Mouse (Mus musculus) forebrain, embryonic 16.5 days (tissue): Measurements from ENCODE around the gene Traf3ip3. TPM values are rescaled to one million over a fixed set of nuclear protein-coding genes. Genes with fewer than 3 reads are reported as not detected.

ENCODE experiments used
- ATAC-seq: fragments of 200-750 bp; cut with Nextera tagmentation; 2 replicates; pipeline ENCODE4 v1.8.0; 2017; ENCODE audit warnings: mild to moderate bottlenecking, moderate library complexity
- H3K27ac ChIP-seq: fragments of 300-500 bp; sonication (generic); 2 replicates; pipeline ENCODE4 v1.5.1; 2014; ENCODE audit warnings: low read length, control low read depth
- H3K27me3 ChIP-seq: fragments of 300-500 bp; sonication (generic); replicated peaks from 2 replicates; pipeline ENCODE4 v1.6.1; 2014; ENCODE audit warnings: low read length; ENCODE audit not compliant: control insufficient read depth, insufficient read depth
- H3K36me3 ChIP-seq: fragments of 300-500 bp; sonication (generic); 2 replicates; pipeline ENCODE4 v1.6.1; 2014; ENCODE audit not compliant: control insufficient read depth, insufficient read depth
- H3K4me1 ChIP-seq: fragments of 300-500 bp; sonication (generic); replicated peaks from 2 replicates; pipeline ENCODE4 v1.6.1; 2014; ENCODE audit warnings: low read length; ENCODE audit not compliant: control insufficient read depth, insufficient read depth
- H3K4me2 ChIP-seq: fragments of 300-500 bp; sonication (generic); 2 replicates; pipeline ENCODE4 v1.6.1; 2014; ENCODE audit warnings: mild to moderate bottlenecking, low read length, control low read depth
- H3K4me3 ChIP-seq: fragments of 300-500 bp; sonication (generic); replicated peaks from 2 replicates; pipeline ENCODE4 v1.5.1; 2014; ENCODE audit warnings: mild to moderate bottlenecking, low read length, control low read depth
- H3K9ac ChIP-seq: fragments of 300-500 bp; sonication (generic); replicated peaks from 2 replicates; pipeline ENCODE4 v1.6.1; 2014; ENCODE audit warnings: low read depth, low read length, control low read depth
- H3K9me3 ChIP-seq: fragments of 300-500 bp; sonication (generic); 2 replicates; pipeline ENCODE4 v1.6.1; 2016; ENCODE audit warnings: low read length; ENCODE audit not compliant: control insufficient read depth
- WGBS: fragments of 180-500 bp; shearing (Covaris S2); extraction: QIAGEN DNeasy Blood & Tissue Kit; methylation state at CpG from one replicate; pipeline ENCODE4 v1.1.7; 2014; 5-methylcytosine and 5-hydroxymethylcytosine counted together
- polyA plus RNA-seq: library from polyadenylated mRNA; unstranded; fragments of >200 nt; fragmentation: Nextera tagmentation; extraction: Ambion mirVana; gene quantifications from 2 replicates; pipeline ENCODE4 v1.2.1, GENCODE M21; 2015

The Traf3ip3 gene
- polyA plus RNA-seq, 1 experiment from 2014 or later, result 1.2 TPM

- ATAC-seq, result no peak
- peak overlapping the region; percentile 84 for H3K9ac ChIP-seq
- 94% methylated on average over 13 of the region's 13 CpGs for WGBS
- H3K4me2 ChIP-seq, result peak overlapping the region; percentile 84
- peaks cover 22% of the 10 kb centered on the region for H3K4me1 ChIP-seq
- no peaks in the 10 kb centered on the region for H3K36me3 ChIP-seq
- H3K9me3 ChIP-seq, result no peaks in the 10 kb centered on the region
- no peak overlapping the region for H3K27ac ChIP-seq
- H3K4me3 ChIP-seq, result peak overlapping the region; percentile 76
- no peaks in the 10 kb centered on the region for H3K27me3 ChIP-seq
Measured at GRCm38 (mm10) chr1:193174143-193174733, 27.3 kb downstream of the Traf3ip3 start.

- WGBS, result 17% methylated on average over 9 of the region's 9 CpGs
- no peak for ATAC-seq
- H3K36me3 ChIP-seq, result no peaks in the 10 kb centered on the region
- peak overlapping the region; percentile 84 for H3K4me2 ChIP-seq
- peaks cover 22% of the 10 kb centered on the region for H3K4me1 ChIP-seq
- H3K9me3 ChIP-seq, result no peaks in the 10 kb centered on the region
- H3K27me3 ChIP-seq, result no peaks in the 10 kb centered on the region
- H3K9ac ChIP-seq, result peak overlapping the region; percentile 84
- peak overlapping the region; percentile 75 for H3K27ac ChIP-seq
- peak overlapping the region; percentile 76 for H3K4me3 ChIP-seq
Measured at GRCm38 (mm10) chr1:193173810-193174129, 27.7 kb downstream of the Traf3ip3 start.

GRCm38 (mm10) chr1:193172991-193173809, 28.3 kb downstream of the Traf3ip3 start:
- Histone ChIP-seq H3K4me1 (peaks cover 22% of the 10 kb centered on the region), H3K9ac (peak overlapping the region; percentile 84), H3K36me3 (no peaks in the 10 kb centered on the region), H3K4me2 (peak overlapping the region; percentile 84), H3K9me3 (no peaks in the 10 kb centered on the region), H3K4me3 (peak overlapping the region; percentile 76), H3K27me3 (no peaks in the 10 kb centered on the region), H3K27ac (peak overlapping the region; percentile 75)
- under 1% methylated on average over 48 of the region's 48 CpGs for WGBS
- peak; percentile 99 for ATAC-seq

GRCm38 (mm10) chr1:193169856-193170255, 31.6 kb downstream of the Traf3ip3 start:
- Histone ChIP-seq H3K27me3 (no peaks in the 10 kb centered on the region), H3K36me3 (no peaks in the 10 kb centered on the region), H3K27ac (no peak overlapping the region), H3K4me1 (peaks cover 22% of the 10 kb centered on the region), H3K9ac (no peak overlapping the region), H3K9me3 (no peaks in the 10 kb centered on the region), H3K4me2 (no peak overlapping the region), H3K4me3 (no peak overlapping the region)
- WGBS, result 64% methylated on average over 2 of the region's 2 CpGs
- ATAC-seq, result no peak

GRCm38 (mm10) chr1:193169228-193169627, 32.3 kb downstream of the Traf3ip3 start:
- Histone ChIP-seq H3K4me1 (peaks cover 18% of the 10 kb centered on the region), H3K9ac (no peak overlapping the region), H3K9me3 (no peaks in the 10 kb centered on the region), H3K27me3 (no peaks in the 10 kb centered on the region), H3K4me2 (no peak overlapping the region), H3K4me3 (no peak overlapping the region), H3K27ac (no peak overlapping the region), H3K36me3 (no peaks in the 10 kb centered on the region)
- ATAC-seq, result no peak
- WGBS, result 92% methylated on average over 7 of the region's 7 CpGs

DNA sequence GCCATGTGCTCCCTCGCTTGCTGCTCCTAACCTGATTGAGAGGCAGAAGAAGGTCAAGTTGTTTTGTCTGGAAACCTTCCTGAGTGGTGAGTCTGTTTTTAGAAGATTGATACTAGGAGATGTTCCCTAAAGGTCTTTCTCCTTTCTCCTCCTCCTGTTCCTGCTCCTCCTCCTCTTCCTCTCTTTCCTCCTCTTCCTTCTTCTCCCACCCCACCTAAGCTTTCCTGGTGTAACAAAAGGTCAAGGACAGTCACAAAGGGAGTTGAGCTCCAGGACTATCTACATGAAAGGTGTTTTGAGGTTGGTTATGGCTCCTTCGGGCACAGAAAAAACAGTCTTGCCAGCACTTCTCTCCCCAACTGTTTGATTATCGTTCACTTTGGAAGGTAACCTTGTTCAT, 33.8 kb downstream of the Traf3ip3 start, which contains the start of gene A130010J15Rik:
Gene A130010J15Rik, plus strand, starts transcription at position 301 of the 400 bp plus-strand sequence.
- WGBS, result 96% methylated on average over 3 of the region's 3 CpGs
- Histone ChIP-seq H3K9me3 (no peaks in the 10 kb centered on the region), H3K4me3 (no peak within 1 kb of the TSS), H3K36me3 (no peaks in the 10 kb centered on the region), H3K4me1 (peaks cover 11% of the 10 kb centered on the region), H3K4me2 (no peak within 1 kb of the TSS), H3K27ac (no peak within 1 kb of the TSS), H3K27me3 (no peaks in the 10 kb centered on the region), H3K9ac (no peak within 1 kb of the TSS)
- ATAC-seq, result no peak

DNA sequence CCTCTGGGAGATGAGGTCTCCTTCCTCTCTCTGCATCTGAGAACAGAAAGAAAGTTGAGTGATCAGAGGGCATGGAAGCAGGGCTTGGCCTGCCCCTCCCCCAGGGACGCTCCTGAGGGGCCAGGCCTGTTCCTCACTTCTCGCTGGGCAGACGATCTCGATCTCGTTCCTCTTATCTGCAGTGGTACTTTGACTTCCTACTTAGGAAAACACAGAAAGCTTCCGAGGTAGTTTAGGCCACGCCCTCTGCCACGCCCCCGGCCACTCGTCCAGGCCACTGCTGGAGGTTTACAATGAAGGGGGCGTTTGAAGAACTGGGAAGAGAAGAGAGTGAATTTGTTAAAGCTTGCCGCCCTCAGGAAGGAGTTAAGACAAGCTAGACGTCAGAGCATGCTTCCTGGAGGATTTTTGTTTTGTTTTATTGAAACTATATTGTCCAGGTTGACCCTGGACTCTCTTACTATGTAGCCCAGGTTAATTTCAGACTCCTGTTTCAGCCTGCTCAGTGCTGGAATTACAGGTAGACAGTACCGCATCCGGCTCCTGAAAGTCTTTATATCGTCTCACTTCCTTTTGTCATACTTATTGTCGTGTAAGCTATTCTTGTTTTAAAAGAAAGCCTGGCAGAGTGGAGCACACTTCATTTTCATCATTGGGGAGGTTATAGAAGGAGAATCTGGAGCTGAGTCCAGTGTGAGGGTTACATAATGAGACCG, 41.0 kb downstream of the Traf3ip3 start:
- Histone ChIP-seq H3K4me3 (no peak overlapping the region), H3K27ac (no peak overlapping the region), H3K9me3 (no peaks in the 10 kb centered on the region), H3K36me3 (no peaks in the 10 kb centered on the region), H3K9ac (no peak overlapping the region), H3K27me3 (no peaks in the 10 kb centered on the region), H3K4me1 (no peaks in the 10 kb centered on the region), H3K4me2 (0 out of 2 replicates have a peak overlapping the region, but pooled peaks have one; percentile 14)
- ATAC-seq, result no peak
- 14% methylated on average over 18 of the region's 18 CpGs for WGBS

DNA sequence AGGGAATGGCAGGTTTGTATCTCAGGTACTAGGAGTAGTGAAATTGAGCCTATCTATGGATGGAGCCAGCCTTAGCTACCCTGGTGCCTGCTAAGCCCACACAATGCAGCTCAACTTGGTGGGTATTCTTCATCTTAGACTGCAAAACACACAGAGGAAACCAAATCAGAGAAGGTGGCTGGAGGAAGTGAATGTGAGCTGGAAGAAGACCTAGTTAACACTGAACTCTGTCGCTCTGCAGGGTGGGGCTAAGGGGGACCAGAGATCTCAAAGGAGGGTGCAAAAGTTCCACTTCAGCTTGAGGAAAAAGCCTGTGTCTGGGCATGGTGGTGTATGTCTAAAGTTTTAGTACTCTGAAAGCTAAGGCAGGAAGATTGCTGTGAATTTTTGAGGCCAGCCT, 41.9 kb downstream of the Traf3ip3 start:
- Histone ChIP-seq H3K9ac (no peak overlapping the region), H3K36me3 (no peaks in the 10 kb centered on the region), H3K4me2 (no peak overlapping the region), H3K27me3 (no peaks in the 10 kb centered on the region; the same call in 1 of the 2 replicates), H3K9me3 (no peaks in the 10 kb centered on the region), H3K27ac (no peak overlapping the region), H3K4me3 (no peak overlapping the region), H3K4me1 (no peaks in the 10 kb centered on the region)
- WGBS, result 50% methylated on average over 1 of the region's 1 CpGs
- no peak for ATAC-seq

DNA sequence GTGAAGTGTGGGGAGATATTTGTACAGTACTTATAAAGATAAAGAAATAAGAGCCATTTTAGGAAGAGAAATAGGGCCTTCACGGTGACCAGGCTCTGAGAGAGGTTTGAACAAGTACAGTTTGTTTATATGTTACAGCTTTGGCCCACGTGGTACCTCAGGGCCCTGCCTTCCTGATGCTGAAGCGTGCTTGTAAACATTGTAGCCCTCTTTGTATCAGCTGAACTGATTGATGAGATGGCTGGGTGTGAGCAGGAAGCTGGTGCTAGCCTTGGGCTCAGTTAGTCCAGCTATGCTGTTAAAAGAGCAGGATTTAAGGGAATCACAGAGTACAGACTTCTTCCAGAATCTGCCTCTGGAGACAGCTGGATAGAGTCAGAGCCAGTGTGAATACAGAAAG, 42.3 kb downstream of the Traf3ip3 start:
- no peak overlapping the region for H3K4me3 ChIP-seq
- no peaks in the 10 kb centered on the region for H3K9me3 ChIP-seq
- no peaks in the 10 kb centered on the region for H3K4me1 ChIP-seq
- no peak overlapping the region for H3K4me2 ChIP-seq
- H3K36me3 ChIP-seq, result no peaks in the 10 kb centered on the region
- no peak overlapping the region for H3K9ac ChIP-seq
- no peak overlapping the region for H3K27ac ChIP-seq
- WGBS, result 73% methylated on average over 3 of the region's 3 CpGs
- ATAC-seq, result no peak
- H3K27me3 ChIP-seq, result peaks cover 4% of the 10 kb centered on the region
